Mouse (Mus musculus) stomach, postnatal 0 days (tissue): Measurements from ENCODE around the gene Ostc. TPM values are rescaled to one million over a fixed set of nuclear protein-coding genes. Genes with fewer than 3 reads are reported as not detected.

Experiments
- ATAC-seq: fragments of 200-750 bp; cut with Nextera tagmentation; 2 replicates; pipeline ENCODE4 v1.8.0; 2017; ENCODE audit not compliant: low FRiP score, low TSS enrichment
- DNase-seq: peaks from one replicate; pipeline ENCODE4 v3.0.0-alpha.2; 2016; ENCODE audit warnings: low spot score
- H3K27ac ChIP-seq: fragments of 300-500 bp; sonication (generic); replicated peaks from 2 replicates; pipeline ENCODE4 v1.5.1; 2014; ENCODE audit warnings: mild to moderate bottlenecking, control low read depth
- H3K27me3 ChIP-seq: fragments of 300-500 bp; sonication (generic); 2 replicates; pipeline ENCODE4 v1.6.1; 2014; ENCODE audit warnings: low read length; ENCODE audit not compliant: control insufficient read depth, insufficient read depth
- H3K36me3 ChIP-seq: fragments of 300-500 bp; sonication (generic); 2 replicates; pipeline ENCODE4 v1.6.1; 2014; ENCODE audit warnings: low read length, mixed read lengths; ENCODE audit not compliant: control insufficient read depth, insufficient read depth
- H3K4me1 ChIP-seq: fragments of 300-500 bp; sonication (generic); replicated peaks from 2 replicates; pipeline ENCODE4 v1.6.1; 2014; ENCODE audit warnings: antibody characterized with exemption; ENCODE audit not compliant: control insufficient read depth, insufficient read depth
- H3K4me2 ChIP-seq: fragments of 300-500 bp; sonication (generic); replicated peaks from 2 replicates; pipeline ENCODE4 v1.6.1; 2014; ENCODE audit warnings: low read depth, mild to moderate bottlenecking, control low read depth, moderate library complexity
- H3K4me3 ChIP-seq: fragments of 300-500 bp; sonication (generic); 2 replicates; pipeline ENCODE4 v1.5.1; 2014; ENCODE audit warnings: low read depth, low read length, control low read depth
- H3K9ac ChIP-seq: fragments of 300-500 bp; sonication (generic); 2 replicates; pipeline ENCODE4 v1.6.1; 2014; ENCODE audit warnings: mild to moderate bottlenecking, low read length, control low read depth, mixed read lengths
- H3K9me3 ChIP-seq: fragments of 300-500 bp; sonication (generic); 2 replicates; pipeline ENCODE4 v1.6.1; 2016; ENCODE audit warnings: low read length; ENCODE audit not compliant: control insufficient read depth
- CTCF ChIP-seq: IDR thresholded peaks from 2 replicates; pipeline ENCODE4 v1.5.1; 2016; ENCODE audit warnings: antibody characterized with exemption, low read depth, mild to moderate bottlenecking, moderate library complexity
- EP300 ChIP-seq: optimal IDR thresholded peaks from 2 replicates; pipeline ENCODE3; 2016; ENCODE audit warnings: antibody characterized with exemption
- WGBS: fragments of 180-500 bp; shearing (Covaris S2); extraction: QIAGEN DNeasy Blood & Tissue Kit; methylation state at CpG from one replicate; pipeline ENCODE4 v1.1.7; 2014; 5-methylcytosine and 5-hydroxymethylcytosine counted together
- polyA plus RNA-seq: library from polyadenylated mRNA; unstranded; fragments of >200 nt; fragmentation: Nextera tagmentation; extraction: Ambion mirVana; gene quantifications from 2 replicates; pipeline ENCODE4 v1.2.1, GENCODE M21; 2015

The Ostc gene
- 283 and 300 TPM in 2 replicates for polyA plus RNA-seq

DNA sequence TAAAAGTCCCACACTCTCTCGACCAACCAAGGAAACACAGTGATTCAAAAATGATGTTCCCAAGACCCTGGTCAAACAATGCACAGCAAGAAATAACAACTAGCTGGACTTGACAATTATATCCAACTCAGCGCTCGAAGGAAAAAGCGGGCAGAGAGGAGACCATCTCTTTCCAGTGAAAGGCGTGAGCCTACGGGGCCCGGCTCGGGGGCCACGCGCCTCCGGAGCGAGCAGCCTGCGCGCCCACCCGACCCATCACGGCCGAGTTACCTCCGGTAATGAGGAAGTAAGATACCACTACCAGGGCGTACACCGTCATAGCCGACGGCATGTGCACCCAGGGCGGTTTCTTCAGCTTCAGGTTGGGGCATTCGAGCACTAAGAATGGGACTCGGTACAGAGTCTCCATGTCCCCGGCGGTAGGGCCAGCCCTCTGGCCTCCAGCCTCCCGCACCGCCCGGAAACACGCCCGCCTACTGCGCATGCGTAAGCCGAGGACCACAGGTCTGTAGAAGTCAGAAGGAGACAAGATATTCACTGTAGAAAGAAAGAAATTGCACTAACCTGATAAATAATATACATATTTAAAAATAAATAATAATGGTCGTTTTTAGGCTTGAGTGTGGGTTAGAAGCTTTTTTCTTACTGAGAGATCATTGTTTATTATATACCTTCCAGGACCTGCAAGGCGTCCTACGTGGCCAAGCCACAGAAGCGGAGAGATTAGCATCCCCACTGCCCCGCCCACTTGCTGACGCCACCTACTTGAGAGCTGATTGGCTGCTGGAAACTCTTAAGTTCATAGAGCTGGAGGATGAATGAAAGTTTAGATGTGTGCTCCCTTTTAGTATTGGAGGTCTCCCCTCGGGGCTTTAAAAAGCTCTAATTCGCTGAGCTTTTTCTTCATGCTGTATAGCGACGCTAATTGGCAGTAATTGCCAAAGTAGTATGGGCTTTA lies at the start of gene Ostc:
TSS of gene Ostc (minus strand) at position 478 of the 958 bp plus-strand sequence.
- H3K36me3 ChIP-seq, result no peaks in the 10 kb centered on the region
- H3K9ac ChIP-seq, result peak within 1 kb of the TSS; percentile 76
- H3K4me3 ChIP-seq, result peak within 1 kb of the TSS; percentile 76
- peak; percentile 96 for DNase-seq
- no peaks in the 10 kb centered on the region for H3K9me3 ChIP-seq
- TF ChIP-seq EP300, result peak; percentile 100
- no peak for TF ChIP-seq CTCF
- ATAC-seq, result peak; percentile 98
- no peaks in the 10 kb centered on the region for H3K27me3 ChIP-seq
- under 1% methylated on average over 45 of the region's 45 CpGs for WGBS
- H3K4me1 ChIP-seq, result no peaks in the 10 kb centered on the region; the same call in 1 of the 2 replicates
- H3K4me2 ChIP-seq, result peak within 1 kb of the TSS; percentile 65
- peak within 1 kb of the TSS; percentile 76 for H3K27ac ChIP-seq

DNA sequence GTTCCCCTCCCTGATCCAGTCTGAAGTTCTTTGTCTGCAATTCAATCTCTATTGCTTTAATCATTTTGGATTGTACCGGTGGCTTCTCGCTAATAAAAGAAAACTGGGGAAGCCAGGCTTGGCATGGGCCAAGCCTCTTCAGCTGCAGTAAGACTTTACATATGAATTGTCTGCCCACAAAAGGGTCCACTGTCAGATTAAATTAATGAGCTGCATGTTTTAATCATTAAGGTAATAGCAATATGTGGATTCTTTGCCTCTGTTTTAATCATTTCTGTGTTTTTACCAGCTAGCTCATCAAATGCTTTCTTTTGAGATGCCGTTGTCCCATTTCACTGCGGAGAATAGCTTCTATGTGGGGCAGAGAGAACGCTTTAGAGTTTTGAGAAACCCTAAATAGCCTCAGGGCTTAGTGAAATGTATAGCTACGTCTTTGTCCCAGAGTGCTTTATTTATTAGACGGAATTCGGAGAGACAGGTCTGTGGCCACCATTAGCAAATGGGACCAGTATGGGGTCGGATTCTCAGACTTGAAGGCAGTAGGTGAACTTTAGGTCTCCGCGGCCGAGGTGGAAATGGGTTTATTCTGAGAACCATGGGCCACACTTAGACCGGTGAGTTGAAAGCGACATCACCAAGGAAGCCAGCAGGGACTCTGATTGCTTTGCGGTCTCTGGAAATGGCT lies 49.1 kb upstream of the Ostc start:
- Histone ChIP-seq H3K4me3 (no peak overlapping the region), H3K4me1 (no peaks in the 10 kb centered on the region), H3K36me3 (no peaks in the 10 kb centered on the region), H3K9ac (no peak overlapping the region), H3K27ac (no peak overlapping the region), H3K27me3 (no peaks in the 10 kb centered on the region), H3K9me3 (no peaks in the 10 kb centered on the region), H3K4me2 (no peak overlapping the region)
- TF ChIP-seq CTCF (no peak), EP300 (no peak)
- WGBS, result 77% methylated on average over 15 of the region's 15 CpGs
- ATAC-seq, result no peak
- no peak for DNase-seq

DNA sequence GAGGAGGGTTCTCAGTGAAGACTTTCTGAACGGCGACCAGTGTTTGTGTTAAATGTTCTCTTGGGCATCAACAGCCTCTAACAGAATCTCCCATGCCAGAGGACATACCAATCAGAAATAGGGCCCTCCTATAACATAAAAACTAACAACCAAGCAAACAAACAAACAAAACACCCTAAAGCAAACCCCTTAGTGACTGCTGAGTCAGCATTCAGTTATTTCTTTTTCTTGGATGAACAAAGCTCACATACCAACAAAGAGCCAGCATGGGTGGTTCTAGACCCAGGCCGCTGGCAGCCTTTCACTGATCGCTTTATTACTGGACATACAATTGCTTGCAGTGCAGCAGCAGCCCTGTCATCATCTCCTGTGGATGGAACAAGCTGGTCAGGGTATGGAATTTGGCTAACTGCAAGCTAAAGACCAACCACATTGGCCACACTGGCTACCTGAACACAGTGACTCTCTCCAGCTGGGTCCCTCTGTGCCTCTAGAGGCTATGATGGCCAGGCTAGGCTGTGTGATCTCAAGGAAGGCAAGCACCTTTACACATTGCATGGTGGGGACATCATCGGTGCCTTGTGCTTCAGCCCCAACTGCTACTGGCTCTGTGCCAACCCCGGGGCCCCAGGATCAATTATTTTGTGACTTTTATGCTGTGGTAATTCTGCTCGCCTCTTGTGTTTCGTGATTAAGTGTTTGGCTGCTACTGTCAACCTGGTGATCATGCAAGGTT lies 48.0 kb upstream of the Ostc start:
- no peaks in the 10 kb centered on the region for H3K4me1 ChIP-seq
- DNase-seq (no peak), ATAC-seq (no peak)
- H3K9me3 ChIP-seq, result no peaks in the 10 kb centered on the region
- no peak overlapping the region for H3K4me2 ChIP-seq
- no peak overlapping the region for H3K9ac ChIP-seq
- H3K27me3 ChIP-seq, result no peaks in the 10 kb centered on the region
- H3K4me3 ChIP-seq, result no peak overlapping the region
- H3K36me3 ChIP-seq, result no peaks in the 10 kb centered on the region
- H3K27ac ChIP-seq, result no peak overlapping the region
- WGBS, result 82% methylated on average over 8 of the region's 8 CpGs
- no peak for TF ChIP-seq CTCF
- TF ChIP-seq EP300, result no peak

DNA sequence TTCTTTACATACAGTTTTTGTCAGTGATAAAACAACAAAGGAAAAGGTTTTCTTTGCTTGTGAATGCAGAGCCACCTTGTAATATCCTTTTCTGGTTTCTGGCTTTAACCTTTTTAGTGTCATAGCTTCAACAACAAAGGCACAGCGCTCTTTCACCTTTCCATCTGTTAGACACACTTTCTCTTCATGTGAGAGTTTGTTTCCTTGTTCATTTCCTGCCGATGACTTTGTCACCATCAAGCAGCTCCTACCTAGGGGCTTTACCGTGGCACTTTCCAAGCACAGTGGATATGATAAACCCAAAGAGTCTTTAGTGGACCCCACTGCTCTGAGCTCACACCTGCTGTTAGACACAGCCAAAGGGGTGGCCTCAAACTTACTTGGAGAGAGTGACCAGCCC lies 40.0 kb upstream of the Ostc start:
- H3K27ac ChIP-seq, result no peak overlapping the region
- H3K27me3 ChIP-seq, result no peaks in the 10 kb centered on the region
- H3K36me3 ChIP-seq, result no peaks in the 10 kb centered on the region
- TF ChIP-seq CTCF (no peak), EP300 (no peak)
- no peak overlapping the region for H3K4me3 ChIP-seq
- 74% methylated on average over 3 of the region's 3 CpGs for WGBS
- no peak overlapping the region for H3K9ac ChIP-seq
- DNase-seq, result no peak
- H3K4me1 ChIP-seq, result no peaks in the 10 kb centered on the region
- H3K9me3 ChIP-seq, result no peaks in the 10 kb centered on the region
- ATAC-seq, result no peak
- no peak overlapping the region for H3K4me2 ChIP-seq

DNA sequence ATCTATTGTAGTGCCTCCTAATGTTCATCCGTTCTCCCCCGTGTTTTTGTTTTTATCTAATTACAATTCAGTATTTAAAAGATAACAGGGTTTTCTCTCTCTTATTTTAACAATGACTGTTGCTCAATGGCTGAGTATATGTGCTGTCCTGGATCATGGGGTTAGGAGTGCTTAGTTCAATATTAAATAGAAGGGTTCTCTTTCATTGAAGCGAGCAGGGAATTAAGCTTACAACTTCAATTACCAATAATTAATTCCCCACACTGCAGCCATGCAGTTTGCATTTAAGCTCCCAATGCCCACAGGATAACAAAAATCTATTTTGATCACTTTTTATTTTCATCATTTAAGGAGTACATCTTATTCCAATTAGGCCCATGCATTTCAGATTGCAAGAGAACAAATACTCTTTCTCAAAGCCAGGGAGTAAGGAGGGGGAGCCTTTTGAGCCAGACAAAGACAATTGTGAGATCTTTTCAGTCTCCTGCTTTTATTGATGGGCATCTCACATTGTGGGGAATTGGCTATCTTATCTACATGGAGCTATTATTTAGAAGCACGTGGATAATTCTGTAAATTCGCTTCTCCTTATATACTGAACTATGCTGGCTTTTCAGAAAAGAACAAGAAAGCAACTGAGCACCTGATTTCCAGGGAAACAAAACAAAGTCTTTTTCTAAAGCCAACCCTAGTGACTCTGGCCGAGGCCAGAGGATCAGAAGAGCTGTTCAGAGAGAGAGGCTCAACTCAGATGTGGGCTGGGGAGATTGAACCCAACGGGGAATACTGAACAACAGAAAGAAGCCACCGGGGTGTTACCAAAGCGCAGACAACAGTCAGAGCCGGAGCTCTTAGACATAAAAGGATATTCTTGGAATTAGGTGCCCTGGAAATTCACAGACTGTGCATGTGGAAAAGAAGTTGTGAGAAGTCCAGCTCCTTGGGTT lies 37.7 kb upstream of the Ostc start:
- H3K27ac ChIP-seq, result no peak overlapping the region
- no peaks in the 10 kb centered on the region for H3K4me1 ChIP-seq
- TF ChIP-seq CTCF (no peak), EP300 (no peak)
- no peak for ATAC-seq
- no peak overlapping the region for H3K4me2 ChIP-seq
- H3K9me3 ChIP-seq, result no peaks in the 10 kb centered on the region
- H3K36me3 ChIP-seq, result no peaks in the 10 kb centered on the region
- no peaks in the 10 kb centered on the region for H3K27me3 ChIP-seq
- H3K9ac ChIP-seq, result no peak overlapping the region
- WGBS, result 75% methylated on average over 10 of the region's 10 CpGs
- H3K4me3 ChIP-seq, result no peak overlapping the region
- no peak for DNase-seq
